Mouse (Mus musculus): ENCODE measurements around the gene Ppp1r15b. TPM values are rescaled to one million over a fixed set of nuclear protein-coding genes. Genes with fewer than 3 reads are reported as not detected.

Gene Ppp1r15b
- polyA plus RNA-seq, 1 experiment from 2014 or later = 22.3 TPM

DNA sequence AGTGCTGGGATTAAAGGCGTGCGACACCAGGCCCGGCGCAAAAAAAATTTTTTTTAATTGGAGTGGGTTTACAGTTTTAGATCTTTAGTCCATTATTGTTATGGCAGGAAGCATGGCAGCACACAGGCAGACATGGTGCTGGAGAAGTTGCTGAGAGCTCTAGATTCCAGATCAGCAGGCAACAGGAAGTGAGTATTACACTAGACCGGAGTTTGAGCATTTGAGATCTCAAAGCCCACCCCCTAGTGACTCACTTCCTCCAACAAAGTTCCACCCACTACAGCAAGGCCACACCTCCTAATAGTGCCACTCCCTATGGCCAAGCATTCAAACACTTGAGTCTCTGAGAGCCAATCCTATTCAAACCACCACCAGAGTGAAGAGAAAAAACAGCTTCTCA is 12.8 kb upstream of the Ppp1r15b start:
- Histone ChIP-seq H3K4me2 (ENCODE audit: low read depth, low read length) (no peak overlapping the region), H3K4me3 (ENCODE audit: low read length) (no peak overlapping the region), H3K9ac (ENCODE audit: low read length) (no peak overlapping the region), H3K9me3 (replicated peaks; ENCODE audit: control insufficient read depth, low read length) (peaks cover 9% of the 10 kb centered on the region; the same call in 1 of the 2 replicates), H3K27ac (ENCODE audit: low read length) (no peak overlapping the region), H3K4me1 (ENCODE audit: control insufficient read depth, insufficient read depth, low read length) (0 out of 2 replicates have a peak, but pooled peaks cover 3% of the 10 kb centered on the region), H3K27me3 (ENCODE audit: control insufficient read depth, insufficient read depth, low read length) (no peaks in the 10 kb centered on the region), H3K36me3 (ENCODE audit: control insufficient read depth, insufficient read depth) (no peaks in the 10 kb centered on the region)
- 89% methylated on average over 5 of the region's 5 CpGs for WGBS
- no peak; the same call in 1 of the 2 replicates for ATAC-seq (replicated peaks; ENCODE audit: extremely low read depth, insufficient read depth, low FRiP score)

DNA sequence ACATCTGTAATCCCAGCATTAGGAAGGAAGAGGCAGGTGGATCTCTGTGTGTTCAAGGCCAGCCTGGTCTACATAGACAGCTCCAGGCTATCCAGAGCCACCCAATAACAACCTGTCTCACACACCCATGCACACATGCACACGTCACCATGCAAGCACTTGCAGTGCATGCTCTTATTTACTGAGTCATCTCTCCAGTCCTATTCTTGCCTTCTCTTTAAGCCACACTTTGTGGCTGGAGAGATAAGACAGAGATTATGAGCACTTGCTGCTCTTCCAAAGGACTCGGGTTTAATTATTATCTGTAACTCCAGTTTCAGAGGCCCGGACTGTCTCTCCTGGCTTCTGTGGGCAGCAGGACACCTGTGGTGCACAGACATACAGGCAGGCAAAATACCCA is 12.1 kb upstream of the Ppp1r15b start:
- H3K27ac ChIP-seq (ENCODE audit: low read length) = no peak overlapping the region
- no peaks in the 10 kb centered on the region for H3K36me3 ChIP-seq (ENCODE audit: control insufficient read depth, insufficient read depth)
- no peak for ATAC-seq (replicated peaks; ENCODE audit: extremely low read depth, insufficient read depth, low FRiP score)
- WGBS = 45% methylated on average over 3 of the region's 3 CpGs
- no peak overlapping the region for H3K4me2 ChIP-seq (ENCODE audit: low read depth, low read length)
- H3K4me3 ChIP-seq (ENCODE audit: low read length) = no peak overlapping the region
- 0 out of 2 replicates have a peak, but pooled peaks cover 3% of the 10 kb centered on the region for H3K4me1 ChIP-seq (ENCODE audit: control insufficient read depth, insufficient read depth, low read length)
- H3K27me3 ChIP-seq (ENCODE audit: control insufficient read depth, insufficient read depth, low read length) = no peaks in the 10 kb centered on the region
- no peak overlapping the region for H3K9ac ChIP-seq (ENCODE audit: low read length)
- H3K9me3 ChIP-seq (replicated peaks; ENCODE audit: control insufficient read depth, low read length) = peaks cover 9% of the 10 kb centered on the region; the same call in 1 of the 2 replicates

DNA sequence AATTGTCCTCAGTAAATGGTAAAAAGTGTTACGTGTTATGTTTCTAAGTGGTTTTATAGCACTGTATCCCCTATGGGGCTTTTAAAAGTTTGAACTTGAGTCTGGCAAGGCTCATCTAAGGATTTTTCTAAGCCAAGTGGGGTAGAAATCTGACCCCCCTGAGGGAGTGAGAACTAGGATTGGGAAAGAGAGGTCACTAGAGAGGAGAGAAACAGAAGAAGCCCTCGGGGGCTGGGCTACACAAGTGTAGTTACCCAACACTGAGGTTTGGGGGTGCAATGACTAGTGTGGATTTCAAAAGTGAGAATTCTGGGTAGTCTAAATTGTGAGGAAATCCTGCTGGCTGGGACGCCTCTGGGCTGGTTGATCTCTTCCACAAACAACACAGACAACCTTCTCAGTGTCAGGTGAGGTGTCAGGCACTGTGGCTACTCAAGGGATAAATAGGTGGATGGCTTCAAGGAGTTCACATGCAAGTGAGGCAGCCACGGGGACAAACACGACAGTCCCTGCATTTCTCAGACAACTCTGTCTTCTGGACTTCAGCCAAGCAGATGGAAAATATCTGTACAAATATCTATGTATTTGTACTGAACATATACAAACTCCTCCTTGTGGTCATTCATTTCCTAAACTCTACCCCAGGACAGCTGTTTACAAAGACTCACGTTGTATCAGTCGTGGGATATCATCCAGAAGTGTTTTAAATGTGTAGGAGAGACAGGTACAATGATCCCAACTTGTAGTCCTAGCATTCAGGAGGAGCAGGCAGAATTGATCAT is 10.8 kb upstream of the Ppp1r15b start:
- Histone ChIP-seq H3K4me2 (ENCODE audit: low read depth, low read length) (no peak overlapping the region), H3K36me3 (ENCODE audit: control insufficient read depth, insufficient read depth) (no peaks in the 10 kb centered on the region), H3K4me3 (ENCODE audit: low read length) (no peak overlapping the region), H3K4me1 (ENCODE audit: control insufficient read depth, insufficient read depth, low read length) (0 out of 2 replicates have a peak, but pooled peaks cover 3% of the 10 kb centered on the region), H3K9ac (ENCODE audit: low read length) (no peak overlapping the region), H3K27me3 (ENCODE audit: control insufficient read depth, insufficient read depth, low read length) (no peaks in the 10 kb centered on the region), H3K27ac (ENCODE audit: low read length) (no peak overlapping the region), H3K9me3 (replicated peaks; ENCODE audit: control insufficient read depth, low read length) (peaks cover 5% of the 10 kb centered on the region; the same call in 1 of the 2 replicates)
- 50% methylated on average over 7 of the region's 7 CpGs for WGBS
- ATAC-seq (replicated peaks; ENCODE audit: extremely low read depth, insufficient read depth, low FRiP score) = no peak

DNA sequence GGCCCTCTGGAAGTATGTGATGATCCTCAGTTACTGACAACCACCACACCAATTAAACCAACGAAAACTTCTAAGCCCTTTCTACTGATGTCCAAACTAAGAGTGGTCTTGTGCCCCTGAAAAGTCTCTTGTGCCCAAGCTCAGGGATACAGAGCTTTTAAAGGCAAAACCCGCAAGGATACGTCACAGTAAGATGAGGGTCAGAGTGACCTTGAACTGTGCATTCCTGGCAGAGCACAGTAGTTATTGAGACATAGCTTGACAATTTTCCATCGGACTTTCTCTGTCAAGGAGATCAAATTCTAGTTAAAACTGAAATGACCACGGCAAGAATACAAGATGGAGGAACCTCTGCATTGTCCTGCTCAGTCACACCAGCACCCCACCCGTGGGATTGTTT is 9.7 kb upstream of the Ppp1r15b start:
- H3K27ac ChIP-seq (ENCODE audit: low read length) = no peak overlapping the region
- H3K4me1 ChIP-seq (ENCODE audit: control insufficient read depth, insufficient read depth, low read length) = 0 out of 2 replicates have a peak, but pooled peaks cover 3% of the 10 kb centered on the region
- 0 out of 2 replicates have a peak, but pooled peaks cover 5% of the 10 kb centered on the region for H3K9me3 ChIP-seq (replicated peaks; ENCODE audit: control insufficient read depth, low read length)
- H3K27me3 ChIP-seq (ENCODE audit: control insufficient read depth, insufficient read depth, low read length) = no peaks in the 10 kb centered on the region
- no peaks in the 10 kb centered on the region for H3K36me3 ChIP-seq (ENCODE audit: control insufficient read depth, insufficient read depth)
- ATAC-seq (replicated peaks; ENCODE audit: extremely low read depth, insufficient read depth, low FRiP score) = no peak
- WGBS = 48% methylated on average over 6 of the region's 6 CpGs
- H3K4me3 ChIP-seq (ENCODE audit: low read length) = no peak overlapping the region
- no peak overlapping the region for H3K9ac ChIP-seq (ENCODE audit: low read length)
- no peak overlapping the region for H3K4me2 ChIP-seq (ENCODE audit: low read depth, low read length)

DNA sequence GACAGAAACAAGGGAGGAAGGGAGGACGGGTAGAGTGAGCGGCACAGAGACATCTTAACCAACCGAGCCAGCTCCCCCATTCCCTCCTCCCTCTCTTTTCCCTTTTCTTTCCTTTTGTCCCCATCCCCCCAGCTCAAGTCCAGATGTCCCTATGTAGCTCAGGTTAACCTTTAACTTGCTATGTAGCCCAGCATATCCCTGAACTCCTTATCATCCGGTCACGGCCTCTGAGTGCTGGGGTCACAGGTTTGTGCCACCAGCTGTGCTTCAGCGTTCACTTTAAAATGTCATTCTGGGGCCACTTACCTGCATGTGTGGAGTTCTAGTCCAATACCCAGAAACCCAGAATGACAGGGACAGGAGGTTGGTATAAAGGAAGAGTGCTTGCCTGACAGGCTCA is 6.8 kb upstream of the Ppp1r15b start:
- Histone ChIP-seq H3K4me1 (ENCODE audit: control insufficient read depth, insufficient read depth, low read length) (no peaks in the 10 kb centered on the region), H3K4me2 (ENCODE audit: low read depth, low read length) (no peak overlapping the region), H3K4me3 (ENCODE audit: low read length) (no peak overlapping the region), H3K27ac (ENCODE audit: low read length) (no peak overlapping the region), H3K27me3 (ENCODE audit: control insufficient read depth, insufficient read depth, low read length) (no peaks in the 10 kb centered on the region), H3K36me3 (ENCODE audit: control insufficient read depth, insufficient read depth) (no peaks in the 10 kb centered on the region), H3K9me3 (replicated peaks; ENCODE audit: control insufficient read depth, low read length) (no peaks in the 10 kb centered on the region), H3K9ac (ENCODE audit: low read length) (no peak overlapping the region)
- WGBS = 76% methylated on average over 6 of the region's 6 CpGs
- no peak for ATAC-seq (replicated peaks; ENCODE audit: extremely low read depth, insufficient read depth, low FRiP score)

DNA sequence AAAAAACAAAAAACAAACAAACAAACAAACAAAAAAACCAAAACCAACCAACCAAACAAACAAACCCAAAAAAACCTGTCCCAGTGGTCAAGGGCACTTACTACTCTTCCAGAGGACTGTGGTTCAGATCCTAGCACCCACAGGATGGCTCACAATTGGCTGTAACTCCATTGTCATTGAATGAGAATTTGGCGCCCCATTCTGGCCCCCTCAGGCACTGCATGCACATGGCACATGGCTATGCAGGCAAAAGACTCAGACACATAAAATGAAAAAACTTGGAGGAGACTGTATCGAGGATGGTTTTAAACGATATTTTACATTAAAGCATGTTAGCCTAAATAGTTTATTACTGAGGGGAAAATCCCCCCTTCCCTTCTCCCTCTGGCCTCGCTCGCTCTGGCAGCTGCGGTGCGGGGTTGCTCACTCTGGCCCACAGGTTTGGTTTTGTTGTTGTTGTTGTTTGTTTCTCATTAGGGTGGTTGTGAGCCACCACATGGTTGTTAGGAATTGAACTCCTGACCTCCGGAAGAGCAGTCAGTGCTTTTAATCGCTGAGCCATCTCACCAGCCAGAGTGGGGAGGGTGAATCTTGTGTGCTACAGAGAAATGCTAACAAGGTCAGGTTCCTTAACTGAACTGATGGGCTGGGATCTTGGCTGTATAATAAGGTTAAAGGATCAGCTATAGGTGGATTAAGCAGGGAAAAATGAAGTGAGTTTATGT is 5.1 kb upstream of the Ppp1r15b start:
- peaks cover 4% of the 10 kb centered on the region for H3K4me1 ChIP-seq (ENCODE audit: control insufficient read depth, insufficient read depth, low read length)
- H3K4me2 ChIP-seq (ENCODE audit: low read depth, low read length) = no peak overlapping the region
- no peaks in the 10 kb centered on the region for H3K9me3 ChIP-seq (replicated peaks; ENCODE audit: control insufficient read depth, low read length)
- no peak for ATAC-seq (replicated peaks; ENCODE audit: extremely low read depth, insufficient read depth, low FRiP score)
- no peak overlapping the region for H3K27ac ChIP-seq (ENCODE audit: low read length)
- H3K9ac ChIP-seq (ENCODE audit: low read length) = no peak overlapping the region
- H3K27me3 ChIP-seq (ENCODE audit: control insufficient read depth, insufficient read depth, low read length) = no peaks in the 10 kb centered on the region
- H3K36me3 ChIP-seq (ENCODE audit: control insufficient read depth, insufficient read depth) = no peaks in the 10 kb centered on the region
- 91% methylated on average over 9 of the region's 9 CpGs for WGBS
- no peak overlapping the region for H3K4me3 ChIP-seq (ENCODE audit: low read length)

DNA sequence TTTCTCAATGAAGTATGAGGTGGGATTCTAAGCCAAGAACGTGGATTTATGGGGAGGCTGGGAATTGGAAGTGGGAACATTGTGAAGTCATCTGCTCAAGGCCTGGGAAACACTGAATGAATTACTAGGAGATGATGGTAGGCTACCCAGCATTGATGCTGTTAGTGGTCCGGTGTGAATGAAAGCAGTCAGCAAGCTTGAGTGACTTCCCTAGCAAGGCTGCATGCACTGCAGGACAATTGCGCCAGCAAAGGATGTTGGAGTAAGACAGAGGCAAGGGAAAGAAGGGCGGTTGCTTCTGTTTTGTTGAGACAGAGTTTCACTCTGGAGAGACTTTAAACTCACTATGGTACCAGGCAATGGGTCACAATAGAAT is 4.6 kb upstream of the Ppp1r15b start:
- peaks cover 4% of the 10 kb centered on the region for H3K4me1 ChIP-seq (ENCODE audit: control insufficient read depth, insufficient read depth, low read length)
- no peak overlapping the region for H3K4me3 ChIP-seq (ENCODE audit: low read length)
- H3K9me3 ChIP-seq (replicated peaks; ENCODE audit: control insufficient read depth, low read length) = no peaks in the 10 kb centered on the region
- ATAC-seq (replicated peaks; ENCODE audit: extremely low read depth, insufficient read depth, low FRiP score) = no peak
- WGBS = 74% methylated on average over 4 of the region's 4 CpGs
- no peak overlapping the region for H3K27ac ChIP-seq (ENCODE audit: low read length)
- H3K9ac ChIP-seq (ENCODE audit: low read length) = no peak overlapping the region
- no peaks in the 10 kb centered on the region for H3K36me3 ChIP-seq (ENCODE audit: control insufficient read depth, insufficient read depth)
- no peak overlapping the region for H3K4me2 ChIP-seq (ENCODE audit: low read depth, low read length)
- H3K27me3 ChIP-seq (ENCODE audit: control insufficient read depth, insufficient read depth, low read length) = no peaks in the 10 kb centered on the region

DNA sequence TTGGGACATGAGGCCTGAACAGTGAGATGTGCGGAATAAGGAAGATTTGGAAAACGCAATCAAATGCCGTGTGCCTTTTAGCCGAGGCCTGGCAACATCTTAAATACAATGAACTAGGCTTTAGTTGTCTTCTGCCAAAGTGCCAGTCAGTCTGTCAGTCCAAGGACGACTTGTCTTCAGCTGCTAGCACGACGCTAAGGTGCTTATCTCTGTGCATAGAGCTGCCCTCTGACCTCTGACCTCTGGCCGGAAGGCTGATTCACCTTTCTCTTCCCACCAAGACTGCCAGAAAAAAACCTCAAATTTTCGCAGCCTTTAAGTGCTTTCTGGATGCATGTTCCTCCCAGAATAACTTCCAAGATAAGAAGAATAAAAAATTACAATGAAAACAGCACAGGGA is 3.6 kb upstream of the Ppp1r15b start:
- no peak overlapping the region for H3K27ac ChIP-seq (ENCODE audit: low read length)

More for the DNA sequence above, 3.6 kb upstream of the Ppp1r15b start:
- Histone ChIP-seq H3K27me3 (ENCODE audit: control insufficient read depth, insufficient read depth, low read length) (no peaks in the 10 kb centered on the region), H3K4me2 (ENCODE audit: low read depth, low read length) (no peak overlapping the region), H3K36me3 (ENCODE audit: control insufficient read depth, insufficient read depth) (no peaks in the 10 kb centered on the region), H3K9me3 (replicated peaks; ENCODE audit: control insufficient read depth, low read length) (no peaks in the 10 kb centered on the region), H3K4me3 (ENCODE audit: low read length) (no peak overlapping the region), H3K4me1 (ENCODE audit: control insufficient read depth, insufficient read depth, low read length) (peaks cover 4% of the 10 kb centered on the region), H3K9ac (ENCODE audit: low read length) (no peak overlapping the region)
- WGBS = 55% methylated on average over 9 of the region's 9 CpGs
- ATAC-seq (replicated peaks; ENCODE audit: extremely low read depth, insufficient read depth, low FRiP score) = no peak
